Mouse (Mus musculus) limb, embryonic 14.5 days (tissue): Measurements from ENCODE around the gene Padi2. TPM values are rescaled to one million over a fixed set of nuclear protein-coding genes. Genes with fewer than 3 reads are reported as not detected.

Source experiments
- ATAC-seq: fragments of 200-750 bp; cut with Nextera tagmentation; 2 replicates; pipeline ENCODE4 v1.8.0; 2017; ENCODE audit warnings: low read depth, moderate number of reproducible peaks, moderate TSS enrichment; ENCODE audit not compliant: low FRiP score
- DNase-seq: peaks from one replicate; pipeline ENCODE4 v3.0.0-alpha.2; 2015; ENCODE audit warnings: low spot score
- H3K27ac ChIP-seq: fragments of 300-500 bp; sonication (generic); replicated peaks from 2 replicates; pipeline ENCODE4 v1.5.1; 2014; ENCODE audit warnings: low read depth, mild to moderate bottlenecking, low read length, moderate library complexity, mixed read lengths
- H3K27me3 ChIP-seq: fragments of 300-500 bp; sonication (generic); 2 replicates; pipeline ENCODE4 v1.6.1; 2014; ENCODE audit warnings: low read length, mixed read lengths; ENCODE audit not compliant: control insufficient read depth, insufficient read depth
- H3K36me3 ChIP-seq: fragments of 300-500 bp; sonication (generic); 2 replicates; pipeline ENCODE4 v1.6.1; 2014; ENCODE audit warnings: mild to moderate bottlenecking, low read length, moderate library complexity, mixed read lengths; ENCODE audit not compliant: control insufficient read depth, insufficient read depth
- H3K4me1 ChIP-seq: fragments of 300-500 bp; sonication (generic); 2 replicates; pipeline ENCODE4 v1.6.1; 2014; ENCODE audit warnings: antibody characterized with exemption, low read length, mixed read lengths; ENCODE audit not compliant: control insufficient read depth, insufficient read depth
- H3K4me2 ChIP-seq: fragments of 300-500 bp; sonication (generic); replicated peaks from 2 replicates; pipeline ENCODE4 v1.6.1; 2014; ENCODE audit warnings: low read depth, mild to moderate bottlenecking, low read length, moderate library complexity; ENCODE audit not compliant: severe bottlenecking
- H3K4me3 ChIP-seq: fragments of 300-500 bp; sonication (generic); replicated peaks from 2 replicates; pipeline ENCODE4 v1.5.1; 2014; ENCODE audit warnings: low read length
- H3K9ac ChIP-seq: fragments of 300-500 bp; sonication (generic); 2 replicates; pipeline ENCODE4 v1.6.1; 2014; ENCODE audit warnings: mild to moderate bottlenecking, low read depth, low read length, moderate library complexity; ENCODE audit not compliant: severe bottlenecking
- H3K9me3 ChIP-seq: fragments of 300-500 bp; sonication (generic); 2 replicates; pipeline ENCODE4 v1.6.1; 2016; ENCODE audit warnings: low read length; ENCODE audit not compliant: control insufficient read depth
- POLR2A ChIP-seq: fragments of 200-500 bp; IDR thresholded peaks from 2 replicates; pipeline ENCODE4 v1.8.0; 2012; ENCODE audit warnings: inconsistent platforms, mild to moderate bottlenecking, moderate library complexity, borderline replicate concordance; ENCODE audit not compliant: insufficient read depth, insufficient read length; ENCODE audit errors: extremely low read depth
- WGBS: fragments of 180-500 bp; shearing (Covaris S2); extraction: QIAGEN DNeasy Blood & Tissue Kit; methylation state at CpG from one replicate; pipeline ENCODE4 v1.1.7; 2014; 5-methylcytosine and 5-hydroxymethylcytosine counted together
- polyA plus RNA-seq, 2 experiments: library from polyadenylated mRNA; depleted of rRNA in 1 of 2; stranded (reverse) in 1 of 2; unstranded in 1 of 2; fragments of >200 nt; fragmentation: Nextera tagmentation in 1 of 2; extraction: Ambion mirVana in 1 of 2; gene quantifications; 2 replicates each; pipeline versions ENCODE4 v1.2.1 to v1.2.3; 2012 to 2014

Padi2 gene
- polyA plus RNA-seq, 2 experiments: 1.3 to 1.9 TPM

DNA sequence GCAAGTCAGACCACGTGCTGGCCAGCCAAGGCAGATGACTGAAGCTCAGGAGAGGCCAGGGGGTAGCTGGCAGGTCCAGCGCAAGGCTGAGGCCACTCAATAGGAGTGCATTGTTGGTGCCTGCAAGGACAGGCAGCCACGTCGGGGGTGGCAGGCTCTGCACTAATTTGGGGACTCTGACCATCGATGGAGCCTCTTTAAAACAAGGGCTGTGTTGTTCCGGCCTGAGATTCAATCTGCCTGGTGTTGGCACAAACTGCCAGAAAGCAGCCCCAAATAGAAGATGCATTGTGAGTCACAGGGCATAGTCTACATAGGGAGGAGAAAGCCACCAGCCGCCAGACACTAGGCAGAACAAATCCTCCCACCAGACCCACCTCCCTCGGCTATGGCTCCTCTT is 23.6 kb downstream of the Padi2 start:
- 65% methylated on average over 8 of the region's 8 CpGs for WGBS
- Histone ChIP-seq H3K27me3 (no peaks in the 10 kb centered on the region), H3K4me2 (no peak overlapping the region), H3K9me3 (no peaks in the 10 kb centered on the region), H3K4me3 (no peak overlapping the region), H3K36me3 (no peaks in the 10 kb centered on the region), H3K27ac (no peak overlapping the region), H3K4me1 (no peaks in the 10 kb centered on the region), H3K9ac (no peak overlapping the region)
- no peak for DNase-seq
- ATAC-seq: no peak
- no peak for TF ChIP-seq POLR2A

DNA sequence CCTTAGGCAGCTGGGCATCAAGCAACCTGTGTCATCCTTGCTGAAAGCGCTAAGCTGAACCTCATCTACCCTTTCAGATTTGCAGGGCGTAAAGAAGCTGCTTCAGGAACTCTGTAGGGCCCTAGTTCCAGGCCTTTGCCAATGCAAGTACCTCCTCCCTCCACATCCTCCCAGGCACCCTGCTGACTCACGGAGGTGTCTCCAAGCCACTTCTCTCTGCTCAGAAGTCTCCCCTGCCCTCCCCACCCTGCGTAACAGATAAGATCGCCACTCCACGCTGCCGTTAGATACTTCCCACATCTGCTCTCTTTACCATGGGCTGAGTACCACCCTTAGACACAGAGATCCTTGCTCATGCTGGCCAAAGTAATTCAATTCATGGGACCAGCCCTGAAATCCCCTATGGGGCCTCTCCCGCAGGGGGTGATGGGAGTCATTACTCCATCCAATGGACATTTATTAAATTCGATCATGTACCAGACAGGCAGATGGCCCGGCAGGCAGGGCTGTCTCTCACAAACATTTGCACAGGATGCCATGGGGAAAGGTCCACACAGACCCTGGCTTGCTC is 24.8 kb downstream of the Padi2 start:
- 64% methylated on average over 10 of the region's 10 CpGs for WGBS
- ATAC-seq (no peak), DNase-seq (no peak)
- Histone ChIP-seq H3K36me3 (no peaks in the 10 kb centered on the region), H3K9ac (no peak overlapping the region), H3K27ac (no peak overlapping the region), H3K4me3 (no peak overlapping the region), H3K27me3 (no peaks in the 10 kb centered on the region), H3K4me1 (no peaks in the 10 kb centered on the region), H3K9me3 (no peaks in the 10 kb centered on the region), H3K4me2 (no peak overlapping the region)
- no peak for TF ChIP-seq POLR2A

- no peak overlapping the region for H3K4me2 ChIP-seq
- no peak for DNase-seq
- H3K27ac ChIP-seq: no peak overlapping the region
- H3K36me3 ChIP-seq: no peaks in the 10 kb centered on the region
- no peak for ATAC-seq
- no peak overlapping the region for H3K9ac ChIP-seq
- H3K4me3 ChIP-seq: no peak overlapping the region
- H3K4me1 ChIP-seq: no peaks in the 10 kb centered on the region
- WGBS: 55% methylated on average over 9 of the region's 9 CpGs
- TF ChIP-seq POLR2A: no peak
- H3K27me3 ChIP-seq: no peaks in the 10 kb centered on the region
- no peaks in the 10 kb centered on the region for H3K9me3 ChIP-seq
These were observed 29.5 kb downstream of the Padi2 start for GRCm38 (mm10) chr4:140935643-140936042.

DNA sequence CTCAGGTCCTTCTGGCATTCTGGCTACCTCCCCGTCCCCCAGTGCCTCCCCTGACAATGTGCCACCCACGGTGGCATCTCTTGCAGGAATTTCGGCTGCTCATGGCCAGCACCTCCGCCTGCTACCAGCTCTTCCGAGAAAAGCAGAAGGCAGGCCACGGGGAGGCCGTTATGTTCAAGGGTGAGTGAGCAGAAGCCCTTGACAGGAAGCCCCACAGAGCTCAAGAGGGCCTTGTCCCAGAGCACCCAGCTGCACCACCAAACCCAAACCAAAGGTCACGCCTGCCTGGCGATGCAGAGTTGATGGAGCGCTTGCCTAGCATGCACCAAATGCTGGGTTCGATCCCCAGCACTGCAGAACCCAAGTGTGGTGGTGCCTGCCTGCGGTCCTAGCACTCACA is 38.2 kb downstream of the Padi2 start:
- Histone ChIP-seq H3K9me3 (no peaks in the 10 kb centered on the region), H3K27me3 (no peaks in the 10 kb centered on the region), H3K27ac (no peak overlapping the region), H3K9ac (no peak overlapping the region), H3K4me1 (no peaks in the 10 kb centered on the region), H3K4me3 (no peak overlapping the region), H3K4me2 (no peak overlapping the region), H3K36me3 (no peaks in the 10 kb centered on the region)
- DNase-seq (no peak), ATAC-seq (no peak)
- TF ChIP-seq POLR2A: no peak
- 91% methylated on average over 12 of the region's 12 CpGs for WGBS

- 83% methylated on average over 5 of the region's 5 CpGs for WGBS
- no peak overlapping the region for H3K9ac ChIP-seq
These were observed 38.9 kb downstream of the Padi2 start for GRCm38 (mm10) chr4:140944961-140945442.

DNA sequence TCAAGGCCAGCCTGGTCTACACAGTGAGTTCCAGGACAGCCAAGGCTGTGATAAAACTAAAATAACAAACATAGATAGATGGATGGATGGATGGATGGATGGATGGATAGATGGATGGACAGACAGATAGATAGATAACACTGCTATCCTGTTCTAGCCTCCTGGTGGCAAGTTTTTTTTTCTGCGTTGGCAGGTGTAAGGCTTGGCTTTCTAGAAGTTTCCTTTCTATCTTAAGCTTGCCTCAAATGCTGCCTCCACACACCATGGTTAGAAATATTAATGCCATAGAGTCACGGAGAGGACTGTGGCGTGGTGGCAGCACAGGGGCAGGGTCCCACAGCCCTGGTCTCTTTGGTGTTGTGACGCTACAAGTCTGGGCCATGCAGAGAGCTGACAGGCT is 39.4 kb downstream of the Padi2 start:
- no peaks in the 10 kb centered on the region for H3K36me3 ChIP-seq
- H3K27ac ChIP-seq: no peak overlapping the region
- no peak for TF ChIP-seq POLR2A
- H3K4me3 ChIP-seq: no peak overlapping the region
- H3K4me1 ChIP-seq: no peaks in the 10 kb centered on the region
- H3K4me2 ChIP-seq: no peak overlapping the region
- no peak overlapping the region for H3K9ac ChIP-seq
- DNase-seq (no peak), ATAC-seq (no peak)
- no peaks in the 10 kb centered on the region for H3K27me3 ChIP-seq
- H3K9me3 ChIP-seq: no peaks in the 10 kb centered on the region
- 93% methylated on average over 4 of the region's 4 CpGs for WGBS

More at GRCm38 (mm10) chr4:140944961-140945442, 38.9 kb downstream of the Padi2 start:
- DNase-seq (no peak), ATAC-seq (no peak)
- Histone ChIP-seq H3K4me2 (no peak overlapping the region), H3K4me1 (no peaks in the 10 kb centered on the region), H3K36me3 (no peaks in the 10 kb centered on the region), H3K9me3 (no peaks in the 10 kb centered on the region), H3K27me3 (no peaks in the 10 kb centered on the region), H3K27ac (no peak overlapping the region), H3K4me3 (no peak overlapping the region)
- TF ChIP-seq POLR2A: no peak
